Mouse (Mus musculus) CH12.LX (cell line): Measurements from ENCODE around the gene Prr13. TPM values are rescaled to one million over a fixed set of nuclear protein-coding genes. Genes with fewer than 3 reads are reported as not detected.

Source experiments
- DNase-seq: peaks from one replicate; pipeline ENCODE4 v3.0.0-alpha.2; 2013; ENCODE audit errors: extremely low read depth
- H3K27ac ChIP-seq: 2 replicates; pipeline ENCODE4 v1.5.1; 2012; ENCODE audit warnings: low read depth, mild to moderate bottlenecking, control low read depth, moderate library complexity; ENCODE audit not compliant: insufficient read depth
- H3K27me3 ChIP-seq: replicated peaks from 2 replicates; pipeline ENCODE3; 2012; ENCODE audit warnings: inconsistent platforms
- H3K36me3 ChIP-seq, 2 experiments: replicated peaks in 1 of 2; 2 replicates each; pipeline versions ENCODE3 to v1.6.1; 2012; ENCODE audit warnings: inconsistent platforms in 1 of 2, low read length in 1 of 2, mild to moderate bottlenecking in 1 of 2, mixed read lengths in 1 of 2, moderate library complexity in 1 of 2; ENCODE audit not compliant: control insufficient read depth in 1 of 2, insufficient read depth in 1 of 2
- H3K4me1 ChIP-seq, 2 experiments: 2 replicates each; pipeline ENCODE4 v1.6.1; 2012; ENCODE audit warnings: inconsistent platforms in 1 of 2, moderate library complexity in 1 of 2; ENCODE audit not compliant: insufficient read depth in 2 of 2, control insufficient read depth in 1 of 2
- H3K4me2 ChIP-seq: 2 replicates; pipeline ENCODE4 v1.6.1; 2012; ENCODE audit warnings: low read depth, mild to moderate bottlenecking, control low read depth; ENCODE audit not compliant: poor library complexity, insufficient read depth, severe bottlenecking
- H3K4me3 ChIP-seq, 3 experiments: fragments of 150-350 bp in 1 of 3; sonication (generic) in 1 of 3; replicated peaks in 1 of 3; 2 replicates each; pipeline versions ENCODE3 to v1.5.1; 2011 to 2012; ENCODE audit warnings: low read depth in 2 of 3, low read length in 2 of 3, mild to moderate bottlenecking in 2 of 3, moderate library complexity in 2 of 3, control low read depth in 1 of 3, improper control_type of control experiment in 1 of 3, inconsistent platforms in 1 of 3, mixed read lengths in 1 of 3; ENCODE audit not compliant: poor library complexity in 1 of 3
- H3K79me2 ChIP-seq: replicated peaks from 2 replicates; pipeline ENCODE4 v1.6.1; 2012; ENCODE audit warnings: mild to moderate bottlenecking, moderate library complexity; ENCODE audit not compliant: control insufficient read depth, poor library complexity, insufficient read depth, severe bottlenecking; ENCODE audit errors: extremely low read depth
- H3K9ac ChIP-seq: 2 replicates; pipeline ENCODE4 v1.6.1; 2012; ENCODE audit warnings: low read depth, mild to moderate bottlenecking, control low read depth, moderate library complexity; ENCODE audit not compliant: insufficient read depth
- H3K9me3 ChIP-seq: replicated peaks from 2 replicates; pipeline ENCODE3; 2012; ENCODE audit warnings: low read length, inconsistent platforms, mixed read lengths
- BHLHE40 ChIP-seq: IDR thresholded peaks from 2 replicates; pipeline ENCODE4 v1.6.1; 2011; ENCODE audit warnings: mild to moderate bottlenecking, low read depth, low read length, improper control_type of control experiment
- CHD1 ChIP-seq: IDR thresholded peaks from 2 replicates; pipeline ENCODE4 v1.6.1; 2012; ENCODE audit warnings: low read depth, low read length, improper control_type of control experiment, inconsistent platforms
- CHD2 ChIP-seq: IDR thresholded peaks from 2 replicates; pipeline ENCODE4 v1.6.1; 2011; ENCODE audit warnings: low read length, improper control_type of control experiment
- ELF1 ChIP-seq: IDR thresholded peaks from 2 replicates; pipeline ENCODE4 v1.6.1; 2014; ENCODE audit warnings: low read depth, mild to moderate bottlenecking, inconsistent platforms, low read length, improper control_type of control experiment
- ETS1 ChIP-seq: conservative IDR thresholded peaks from 2 replicates; pipeline ENCODE4 v1.6.1; 2012; ENCODE audit warnings: low read depth, mild to moderate bottlenecking, inconsistent platforms, low read length, improper control_type of control experiment, moderate library complexity
- IRF4 ChIP-seq: IDR thresholded peaks from 2 replicates; pipeline ENCODE4 v1.6.1; 2014; ENCODE audit warnings: low read depth, mild to moderate bottlenecking, inconsistent platforms, low read length, improper control_type of control experiment
- JUN ChIP-seq: IDR thresholded peaks from 2 replicates; pipeline ENCODE4 v1.6.1; 2011; ENCODE audit warnings: low read depth, mild to moderate bottlenecking, low read length, improper control_type of control experiment, moderate library complexity; ENCODE audit not compliant: insufficient read depth
- JUND ChIP-seq: conservative IDR thresholded peaks from 2 replicates; pipeline ENCODE4 v1.6.1; 2011; ENCODE audit warnings: low read depth, low read length, improper control_type of control experiment
- KAT2A ChIP-seq: IDR thresholded peaks from 2 replicates; pipeline ENCODE4 v1.6.1; 2012; ENCODE audit warnings: low read length, improper control_type of control experiment, inconsistent platforms; ENCODE audit not compliant: insufficient replicate concordance
- MAX ChIP-seq: IDR thresholded peaks from 2 replicates; pipeline ENCODE4 v1.6.1; 2011; ENCODE audit warnings: low read length, improper control_type of control experiment
- MAZ ChIP-seq: IDR thresholded peaks from 2 replicates; pipeline ENCODE4 v1.6.1; 2012; ENCODE audit warnings: low read depth, mild to moderate bottlenecking, inconsistent platforms, low read length, improper control_type of control experiment, moderate library complexity
- NELFE ChIP-seq: IDR thresholded peaks from 2 replicates; pipeline ENCODE4 v1.6.1; 2011; ENCODE audit warnings: low read depth, low read length, improper control_type of control experiment
- NRF1 ChIP-seq: IDR thresholded peaks from 2 replicates; pipeline ENCODE4 v1.6.1; 2014; ENCODE audit warnings: low read depth, mild to moderate bottlenecking, inconsistent platforms, low read length, improper control_type of control experiment, moderate library complexity
- PAX5 ChIP-seq: IDR thresholded peaks from 2 replicates; pipeline ENCODE4 v1.6.1; 2012; ENCODE audit warnings: low read length, inconsistent platforms, mixed read lengths
- POLR2A ChIP-seq: IDR thresholded peaks from 2 replicates; pipeline ENCODE4 v1.6.1; 2011; ENCODE audit warnings: low read depth, mild to moderate bottlenecking, improper control_type of control experiment, low read length
- POLR2AphosphoS2 ChIP-seq: IDR thresholded peaks from 2 replicates; pipeline ENCODE4 v1.6.1; 2011; ENCODE audit warnings: low read depth, low read length, improper control_type of control experiment
- RAD21 ChIP-seq: IDR thresholded peaks from 2 replicates; pipeline ENCODE4 v1.6.1; 2011; ENCODE audit warnings: low read depth, mild to moderate bottlenecking, low read length, improper control_type of control experiment, moderate library complexity
- RCOR1 ChIP-seq: conservative IDR thresholded peaks from 2 replicates; pipeline ENCODE4 v1.6.1; 2012; ENCODE audit warnings: low read depth, mild to moderate bottlenecking, inconsistent platforms, low read length, improper control_type of control experiment
- USF1 ChIP-seq: IDR thresholded peaks from 2 replicates; pipeline ENCODE4 v1.6.1; 2014; ENCODE audit warnings: low read depth, mild to moderate bottlenecking, inconsistent platforms, low read length, improper control_type of control experiment
- ZC3H11A ChIP-seq: IDR thresholded peaks from 2 replicates; pipeline ENCODE4 v1.6.1; 2012; ENCODE audit warnings: low read depth, mild to moderate bottlenecking, inconsistent platforms, low read length, improper control_type of control experiment
- ZKSCAN1 ChIP-seq: IDR thresholded peaks from 2 replicates; pipeline ENCODE4 v1.6.1; 2012; ENCODE audit warnings: low read depth, inconsistent platforms, low read length, improper control_type of control experiment, borderline replicate concordance
- dilution Hi-C: fragments of 300-500 bp; cut with MboI; formaldehyde crosslinking; loops from 2 replicates; pipeline ENCODE4 v1.14.3; 2020; ENCODE audit warnings: low sequenced_read_pairs; ENCODE audit not compliant: extremely low pct_unique_long_range_greater_than_20kb, extremely low pct_ligation_motif_present
- in situ Hi-C: fragments of 300-500 bp; cut with MboI; formaldehyde crosslinking; loops from 3 replicates; pipeline ENCODE4 v1.14.3; 2019; ENCODE audit warnings: low sequenced_read_pairs, low pct_ligation_motif_present, low pct_unique_long_range_greater_than_20kb, mixed read lengths
- polyA plus RNA-seq: library from polyadenylated mRNA; unstranded; fragments of >175 nt; gene quantifications from 2 replicates; pipeline ENCODE4 v1.2.1, GENCODE M21; 2012; ENCODE audit warnings: low read depth; ENCODE audit not compliant: insufficient read length
- total RNA-seq, 2 experiments: library from RNA; depleted of rRNA; stranded (reverse); fragments of 300-350 nt in 1 of 2; fragments of >200 nt in 1 of 2; gene quantifications; 2 replicates each; pipeline ENCODE4 v1.2.3; 2012 to 2014

The Prr13 gene
- total and polyA plus RNA-seq, 3 experiments = 32.2 to 131 (median 36.4) TPM

DNA sequence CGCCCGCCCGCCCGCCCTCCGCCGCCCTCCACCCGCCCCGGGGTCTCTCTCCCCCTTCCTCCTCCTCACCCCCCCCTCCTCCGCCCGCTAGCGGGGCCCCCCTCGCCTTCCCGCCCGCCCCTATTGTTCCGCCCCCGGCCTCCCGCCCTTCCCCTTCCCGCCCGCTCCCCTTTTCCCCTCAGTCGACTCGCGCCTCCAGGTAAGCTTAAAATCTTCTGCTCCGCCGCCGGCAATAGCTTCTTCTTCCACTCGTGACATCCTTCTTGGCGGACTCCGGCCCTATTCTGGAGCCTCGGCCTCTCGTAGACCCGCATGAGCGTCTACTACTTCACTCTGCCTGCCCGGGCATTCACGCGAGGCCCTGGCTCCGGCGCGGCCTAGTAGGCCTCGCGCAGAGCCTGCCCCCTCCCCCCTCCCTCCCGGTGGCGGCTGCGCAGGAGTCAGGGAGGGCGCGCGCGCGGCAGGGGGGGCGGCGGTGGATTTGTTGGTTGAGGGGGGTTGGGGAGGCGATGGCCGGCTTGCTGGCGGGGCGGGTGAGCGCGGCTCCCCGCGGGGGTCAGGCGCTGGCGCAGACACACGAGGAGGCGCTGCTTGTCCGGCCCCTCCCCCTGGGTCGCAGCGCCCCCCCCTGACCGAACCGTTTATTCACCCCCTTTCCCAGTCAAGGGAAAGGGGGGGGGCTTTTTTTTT is 11.9 kb downstream of the Prr13 start (continued):
- TF ChIP-seq MAZ = peak; percentile 95
- TF ChIP-seq JUND = no peak
- TF ChIP-seq NRF1 = peak; percentile 80
- TF ChIP-seq POLR2AphosphoS2 = peak; percentile 73

- in situ Hi-C loops (no loop called here), dilution Hi-C loops (no loop called here)
Measured at GRCm38 (mm10) chr15:102471295-102471645, 12.4 kb downstream of the Prr13 start.

GRCm38 (mm10) chr15:102471727-102472126 is 12.9 kb downstream of the Prr13 start:
- DNase-seq = no peak
- H3K79me2 ChIP-seq = peaks cover 59% of the 10 kb centered on the region
- H3K9me3 ChIP-seq = peaks cover 5% of the 10 kb centered on the region
- peak overlapping the region; percentile 82 to 96 (median 93) for H3K4me3 ChIP-seq
- H3K4me2 ChIP-seq = peak overlapping the region; percentile 93; the same call in 1 of the 2 replicates
- H3K9ac ChIP-seq = peak overlapping the region; percentile 100
- in situ Hi-C loops = no loop called here
- H3K27ac ChIP-seq = no peak overlapping the region
- no peak for TF ChIP-seq MAX
- TF ChIP-seq RAD21 = no peak
- no peak for TF ChIP-seq ETS1
- TF ChIP-seq, all 38 proteins: peak for 0
- Histone ChIP-seq H3K27me3 (no peaks in the 10 kb centered on the region), H3K36me3 (peaks cover 29 to 62% of the 10 kb centered on the region in 2 experiments), H3K4me1 (peaks cover 3 to 26% of the 10 kb centered on the region in 2 experiments)
- dilution Hi-C loops = no loop called here

More at GRCm38 (mm10) chr15:102471295-102471645, 12.4 kb downstream of the Prr13 start:
- DNase-seq = no peak
- Histone ChIP-seq H3K27ac (no peak overlapping the region), H3K79me2 (peaks cover 56% of the 10 kb centered on the region), H3K9ac (peak overlapping the region; percentile 100), H3K4me3 (peak overlapping the region; percentile 82 to 96 (median 93)), H3K9me3 (peaks cover 5% of the 10 kb centered on the region), H3K4me2 (peak overlapping the region; percentile 45; the same call in 1 of the 2 replicates), H3K36me3 (peaks cover 26 to 62% of the 10 kb centered on the region in 2 experiments), H3K27me3 (no peaks in the 10 kb centered on the region)
- 0 out of 2 replicates have a peak, but pooled peaks have one; percentile 71 for TF ChIP-seq POLR2AphosphoS2
- peak; percentile 89 for TF ChIP-seq CHD1
- TF ChIP-seq NELFE = no peak
- TF ChIP-seq, all 38 proteins: peak for 2
- H3K4me1 ChIP-seq = peaks cover 3 to 26% of the 10 kb centered on the region in 2 experiments

- H3K27me3 ChIP-seq = no peaks in the 10 kb centered on the region
- H3K79me2 ChIP-seq = peaks cover 70% of the 10 kb centered on the region
- H3K4me3 ChIP-seq = peak overlapping the region in 1 of 3 experiments; percentile 0
- peaks cover 5% of the 10 kb centered on the region for H3K9me3 ChIP-seq
- no peak overlapping the region for H3K27ac ChIP-seq
- peaks cover 37 to 66% of the 10 kb centered on the region in 2 experiments for H3K36me3 ChIP-seq
- peak overlapping the region; percentile 100; the same call in 1 of the 2 replicates for H3K9ac ChIP-seq
- no peak for DNase-seq
- H3K4me1 ChIP-seq = peaks cover 3 to 26% of the 10 kb centered on the region in 2 experiments
- peak overlapping the region; percentile 44 for H3K4me2 ChIP-seq
- dilution Hi-C loops (no loop called here), in situ Hi-C loops (no loop called here)
- no peak for TF ChIP-seq NELFE
- TF ChIP-seq CHD2 = no peak
- no peak for TF ChIP-seq PAX5
- TF ChIP-seq NRF1 = no peak
- TF ChIP-seq RAD21 = no peak
- TF ChIP-seq JUN = no peak
- TF ChIP-seq BHLHE40 = no peak
- TF ChIP-seq CHD1 = no peak
- TF ChIP-seq IRF4 = no peak
- no peak for TF ChIP-seq ZKSCAN1
- TF ChIP-seq POLR2A = no peak
- no peak for TF ChIP-seq ELF1
- no peak for TF ChIP-seq RCOR1
- TF ChIP-seq ETS1 = no peak
- TF ChIP-seq KAT2A = no peak
- TF ChIP-seq ZC3H11A = no peak
- no peak for TF ChIP-seq USF1
Measured at GRCm38 (mm10) chr15:102473246-102473645, 14.4 kb downstream of the Prr13 start.
